Mouse (Mus musculus): ENCODE data around the gene Adam23. TPM values are rescaled to one million over a fixed set of nuclear protein-coding genes. Genes with fewer than 3 reads are reported as not detected.

Gene Adam23
- polyA plus RNA-seq, 2 experiments: 4.3 to 7.9 TPM

- TF ChIP-seq POLR2A (IDR thresholded peaks at IDR 0.05; ENCODE audit: borderline replicate concordance, extremely low read depth, insufficient read depth, insufficient read length): no peak
Measured at GRCm38 (mm10) chr1:63507386-63507785, 61.7 kb downstream of the Adam23 start.

GRCm38 (mm10) chr1:63508801-63509200, 63.1 kb downstream of the Adam23 start:
- ATAC-seq (ENCODE audit: low FRiP score, low read depth) (no peak), DNase-seq (ENCODE audit: low spot score) (no peak)
- Histone ChIP-seq H3K27me3 (ENCODE audit: control insufficient read depth, insufficient read depth, low read length) (no peaks in the 10 kb centered on the region), H3K36me3 (ENCODE audit: control insufficient read depth, insufficient read depth, low read length) (no peaks in the 10 kb centered on the region), H3K4me3 (replicated peaks; ENCODE audit: low read length) (no peak overlapping the region), H3K4me2 (replicated peaks; ENCODE audit: low read depth, low read length, severe bottlenecking) (no peak overlapping the region), H3K27ac (replicated peaks; ENCODE audit: low read depth, low read length) (no peak overlapping the region), H3K9me3 (ENCODE audit: control insufficient read depth, low read length) (no peaks in the 10 kb centered on the region), H3K4me1 (ENCODE audit: control insufficient read depth, insufficient read depth, low read length) (no peaks in the 10 kb centered on the region), H3K9ac (ENCODE audit: low read depth, low read length, severe bottlenecking) (no peak overlapping the region)
- no peak for TF ChIP-seq POLR2A (IDR thresholded peaks at IDR 0.05; ENCODE audit: borderline replicate concordance, extremely low read depth, insufficient read depth, insufficient read length)
- WGBS: 38% methylated on average over 4 of the region's 4 CpGs

More at GRCm38 (mm10) chr1:63507386-63507785, 61.7 kb downstream of the Adam23 start:
- H3K27ac ChIP-seq (replicated peaks; ENCODE audit: low read depth, low read length): no peak overlapping the region
- ATAC-seq (ENCODE audit: low FRiP score, low read depth) (no peak), DNase-seq (ENCODE audit: low spot score) (no peak)
- no peaks in the 10 kb centered on the region for H3K27me3 ChIP-seq (ENCODE audit: control insufficient read depth, insufficient read depth, low read length)
- no peaks in the 10 kb centered on the region for H3K9me3 ChIP-seq (ENCODE audit: control insufficient read depth, low read length)
- no peak overlapping the region for H3K4me2 ChIP-seq (replicated peaks; ENCODE audit: low read depth, low read length, severe bottlenecking)
- no peaks in the 10 kb centered on the region for H3K36me3 ChIP-seq (ENCODE audit: control insufficient read depth, insufficient read depth, low read length)
- H3K4me1 ChIP-seq (ENCODE audit: control insufficient read depth, insufficient read depth, low read length): no peaks in the 10 kb centered on the region
- 42% methylated on average over 4 of the region's 4 CpGs for WGBS
- no peak overlapping the region for H3K4me3 ChIP-seq (replicated peaks; ENCODE audit: low read length)
- no peak overlapping the region for H3K9ac ChIP-seq (ENCODE audit: low read depth, low read length, severe bottlenecking)

- whole genome bisulfite sequencing: 75% methylated on average over 3 of the region's 3 CpGs
- H3K4me2 ChIP-seq (replicated peaks; ENCODE audit: low read depth, low read length, severe bottlenecking): no peak overlapping the region
- DNase-seq (ENCODE audit: low spot score) (no peak), ATAC-seq (ENCODE audit: low FRiP score, low read depth) (no peak)
- H3K27me3 ChIP-seq (ENCODE audit: control insufficient read depth, insufficient read depth, low read length): no peaks in the 10 kb centered on the region
- H3K27ac ChIP-seq (replicated peaks; ENCODE audit: low read depth, low read length): no peak overlapping the region
- no peak overlapping the region for H3K9ac ChIP-seq (ENCODE audit: low read depth, low read length, severe bottlenecking)
- no peak overlapping the region for H3K4me3 ChIP-seq (replicated peaks; ENCODE audit: low read length)
- H3K9me3 ChIP-seq (ENCODE audit: control insufficient read depth, low read length): no peaks in the 10 kb centered on the region
- TF ChIP-seq POLR2A (IDR thresholded peaks at IDR 0.05; ENCODE audit: borderline replicate concordance, extremely low read depth, insufficient read depth, insufficient read length): no peak
- no peaks in the 10 kb centered on the region for H3K4me1 ChIP-seq (ENCODE audit: control insufficient read depth, insufficient read depth, low read length)
- no peaks in the 10 kb centered on the region for H3K36me3 ChIP-seq (ENCODE audit: control insufficient read depth, insufficient read depth, low read length)
Measured at GRCm38 (mm10) chr1:63511416-63511815, 65.7 kb downstream of the Adam23 start.

- H3K4me2 ChIP-seq (replicated peaks; ENCODE audit: low read depth, low read length, severe bottlenecking): no peak overlapping the region
- no peak overlapping the region for H3K27ac ChIP-seq (replicated peaks; ENCODE audit: low read depth, low read length)
- no peak for DNase-seq (ENCODE audit: low spot score)
- no peak overlapping the region for H3K4me3 ChIP-seq (replicated peaks; ENCODE audit: low read length)
- H3K9me3 ChIP-seq (ENCODE audit: control insufficient read depth, low read length): no peaks in the 10 kb centered on the region
- 87% methylated on average over 11 of the region's 11 CpGs for WGBS
- peaks cover 5% of the 10 kb centered on the region; the same call in 1 of the 2 replicates for H3K4me1 ChIP-seq (ENCODE audit: control insufficient read depth, insufficient read depth, low read length)
- H3K27me3 ChIP-seq (ENCODE audit: control insufficient read depth, insufficient read depth, low read length): no peaks in the 10 kb centered on the region
- no peak for TF ChIP-seq POLR2A (IDR thresholded peaks at IDR 0.05; ENCODE audit: borderline replicate concordance, extremely low read depth, insufficient read depth, insufficient read length)
- H3K36me3 ChIP-seq (ENCODE audit: control insufficient read depth, insufficient read depth, low read length): no peaks in the 10 kb centered on the region
- H3K9ac ChIP-seq (ENCODE audit: low read depth, low read length, severe bottlenecking): no peak overlapping the region
- ATAC-seq (ENCODE audit: low FRiP score, low read depth): no peak
Measured at GRCm38 (mm10) chr1:63517800-63518199, 72.1 kb downstream of the Adam23 start.

GRCm38 (mm10) chr1:63518814-63519213, 73.1 kb downstream of the Adam23 start:
- TF ChIP-seq POLR2A (IDR thresholded peaks at IDR 0.05; ENCODE audit: borderline replicate concordance, extremely low read depth, insufficient read depth, insufficient read length): no peak
- Histone ChIP-seq H3K27me3 (ENCODE audit: control insufficient read depth, insufficient read depth, low read length) (no peaks in the 10 kb centered on the region), H3K9ac (ENCODE audit: low read depth, low read length, severe bottlenecking) (no peak overlapping the region), H3K4me1 (ENCODE audit: control insufficient read depth, insufficient read depth, low read length) (peaks cover 5% of the 10 kb centered on the region; the same call in 1 of the 2 replicates), H3K4me2 (replicated peaks; ENCODE audit: low read depth, low read length, severe bottlenecking) (no peak overlapping the region), H3K9me3 (ENCODE audit: control insufficient read depth, low read length) (no peaks in the 10 kb centered on the region), H3K27ac (replicated peaks; ENCODE audit: low read depth, low read length) (no peak overlapping the region), H3K4me3 (replicated peaks; ENCODE audit: low read length) (no peak overlapping the region), H3K36me3 (ENCODE audit: control insufficient read depth, insufficient read depth, low read length) (no peaks in the 10 kb centered on the region)
- DNase-seq (ENCODE audit: low spot score) (no peak), ATAC-seq (ENCODE audit: low FRiP score, low read depth) (no peak)
- WGBS: 34% methylated on average over 5 of the region's 5 CpGs

- no peaks in the 10 kb centered on the region for H3K9me3 ChIP-seq (ENCODE audit: control insufficient read depth, low read length)
- whole genome bisulfite sequencing: 69% methylated on average over 9 of the region's 9 CpGs
- DNase-seq (ENCODE audit: low spot score) (no peak), ATAC-seq (ENCODE audit: low FRiP score, low read depth) (no peak)
- no peak overlapping the region for H3K4me2 ChIP-seq (replicated peaks; ENCODE audit: low read depth, low read length, severe bottlenecking)
- no peaks in the 10 kb centered on the region for H3K4me1 ChIP-seq (ENCODE audit: control insufficient read depth, insufficient read depth, low read length)
- no peak overlapping the region for H3K9ac ChIP-seq (ENCODE audit: low read depth, low read length, severe bottlenecking)
- no peak overlapping the region for H3K4me3 ChIP-seq (replicated peaks; ENCODE audit: low read length)
- H3K36me3 ChIP-seq (ENCODE audit: control insufficient read depth, insufficient read depth, low read length): no peaks in the 10 kb centered on the region
- no peaks in the 10 kb centered on the region for H3K27me3 ChIP-seq (ENCODE audit: control insufficient read depth, insufficient read depth, low read length)
- H3K27ac ChIP-seq (replicated peaks; ENCODE audit: low read depth, low read length): no peak overlapping the region
- TF ChIP-seq POLR2A (IDR thresholded peaks at IDR 0.05; ENCODE audit: borderline replicate concordance, extremely low read depth, insufficient read depth, insufficient read length): no peak
Measured at GRCm38 (mm10) chr1:63529901-63530300, 84.2 kb downstream of the Adam23 start.

Data from limb, embryonic 14.5 days (tissue).